In the genomic region with DNA sequence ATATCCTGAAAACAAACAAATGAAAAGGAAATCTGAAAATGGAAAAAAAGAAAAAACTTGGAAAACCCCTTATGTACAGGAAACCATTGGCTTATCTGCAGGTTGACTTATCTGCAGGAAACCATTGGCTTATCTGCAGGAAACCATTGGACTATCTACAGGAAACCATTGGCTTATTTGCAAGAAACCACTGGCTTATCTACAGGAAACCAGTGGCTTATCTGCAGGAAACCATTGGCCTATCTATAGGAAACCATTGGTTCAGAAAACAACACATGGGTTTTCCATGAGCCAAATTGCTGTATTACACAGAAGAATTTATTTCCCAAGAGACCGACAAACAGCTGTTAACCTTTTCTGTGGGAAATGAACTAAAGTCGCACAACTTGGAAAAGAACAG, we compare ENCODE assay signal across 20 mouse cellular contexts. TPM values are rescaled to one million over a fixed set of nuclear protein-coding genes. Genes with fewer than 3 reads are reported as not detected.
A peak's percentile ranks its signal among the peaks of the same experiment; 100 is the strongest.
DNase-seq lines count a peak whose midpoint lies in the region; ATAC-seq lines count a peak whose summit lies in the region.
"Had no signal": no experiment of that assay in that cellular context is flagged by ENCODE, and none has a peak within 500 bp of the region (broad histone marks: within the 10 kb centered on the region; RNA-seq: fewer than 3 reads in every experiment).

No protein-coding gene starts in this region.

- intact Hi-C loops in heart, postnatal 14 days (cut with DNase I), result no loop called here

- ATAC-seq in hematopoietic stem cell, adult 5-6 weeks (replicated peaks in 1 of 2; ENCODE audit: insufficient read depth in 1 of 2, low FRiP score in 2 of 2, low TSS enrichment in 1 of 2, low read depth in 1 of 2, poor library complexity in 2 of 2, severe bottlenecking in 2 of 2), result peak; percentile 49 to 74; a peak in 3 of 4 replicates
- ATAC-seq: activated CD4-positive, CD25-positive, alpha-beta regulatory T cell, adult 4 months; forebrain, embryonic 13.5 days; Patski had no signal

- peak; percentile 2 to 63 for DNase-seq in heart, adult 18-20 months
- no peak for DNase-seq in heart, postnatal 14 days
- peak; percentile 12 to 28 for DNase-seq in kidney, adult 8-10 months
- no peak for DNase-seq in kidney, postnatal 10 days
- DNase-seq in 416B (ENCODE audit: low read depth), result peak; percentile 59
- no peak for DNase-seq in spleen, adult 18-20 months
- DNase-seq: adrenal gland, postnatal 14 days; B cell, adult 2 months; cerebellum, adult 2 months; gastrocnemius, postnatal 14 days; midbrain, embryonic 14.5 days; thymus, postnatal 4 days had no signal

RNA-seq across cellular contexts. Expression of gene Olfr1378, which starts 1.4 kb away (rescaled TPM):
- not detected for total RNA-seq in heart, adult 18-20 months (2021)
- total RNA-seq in heart, postnatal 14 days (2021), result not detected
- total RNA-seq in hematopoietic stem cell, adult 5-6 weeks (2017), result not detected in 2 replicates
- total RNA-seq: adrenal gland, postnatal 14 days; gastrocnemius, postnatal 14 days; layer of hippocampus, postnatal 10 days; left cerebral cortex, postnatal 10 days; megakaryocyte, adult 5-6 weeks; neutrophil, adult 5-6 weeks had no signal

RNA-seq across cellular contexts. Expression of gene Prop1, which starts 11.3 kb away (rescaled TPM):
- total RNA-seq in heart, adult 18-20 months (2021), result not detected
- total RNA-seq in heart, postnatal 14 days (2021), result not detected
- not detected in 2 replicates for total RNA-seq in hematopoietic stem cell, adult 5-6 weeks (2017)
- total RNA-seq: adrenal gland, postnatal 14 days; gastrocnemius, postnatal 14 days; layer of hippocampus, postnatal 10 days; left cerebral cortex, postnatal 10 days; megakaryocyte, adult 5-6 weeks; neutrophil, adult 5-6 weeks had no signal

RNA-seq across cellular contexts. Expression of gene Olfr1377, which starts 16.9 kb away (rescaled TPM):
- total RNA-seq in heart, adult 18-20 months (2021), result not detected
- total RNA-seq in heart, postnatal 14 days (2021), result not detected
- total RNA-seq in hematopoietic stem cell, adult 5-6 weeks (2017), result not detected in 2 replicates
- total RNA-seq: adrenal gland, postnatal 14 days; gastrocnemius, postnatal 14 days; layer of hippocampus, postnatal 10 days; left cerebral cortex, postnatal 10 days; megakaryocyte, adult 5-6 weeks; neutrophil, adult 5-6 weeks had no signal

RNA-seq across cellular contexts. Expression of gene 4933414I15Rik, which starts 21.3 kb away (rescaled TPM):
- total RNA-seq in heart, adult 18-20 months (2021), result not detected
- not detected for total RNA-seq in heart, postnatal 14 days (2021)
- not detected in 2 replicates for total RNA-seq in hematopoietic stem cell, adult 5-6 weeks (2017)
- total RNA-seq: adrenal gland, postnatal 14 days; gastrocnemius, postnatal 14 days; layer of hippocampus, postnatal 10 days; left cerebral cortex, postnatal 10 days; megakaryocyte, adult 5-6 weeks; neutrophil, adult 5-6 weeks had no signal

RNA-seq across cellular contexts. Expression of gene Zfp354b, which starts 33.5 kb away (rescaled TPM):
- 1 to 10 TPM; 1.5 to 1.8 TPM for total RNA-seq in heart, adult 18-20 months (2021)
- 1 to 10 TPM in 1 of 2 experiments, under 1 TPM in 1; 0.96 to 1.7 TPM for total RNA-seq in heart, postnatal 14 days (2021)
- 0.50 and 0.63 TPM in 2 replicates for total RNA-seq in hematopoietic stem cell, adult 5-6 weeks (2017)
- total RNA-seq: megakaryocyte, adult 5-6 weeks had no signal

Comparison
In these comparisons a context has a peak if more than half of its experiments do, and no peak if none do; other contexts are left out.
1. DNase-seq: peak in heart, adult 18-20 months (2 of 2), kidney, adult 8-10 months (2 of 2) and 416B (single experiment); none in heart, postnatal 14 days (0 of 2), kidney, postnatal 10 days (single experiment) and spleen, adult 18-20 months (0 of 2).